24 mouse cellular contexts compared by ENCODE assay signal in genomic region chr10:107759624-107760023, GRCm38 (mm10). TPM values are rescaled to one million over a fixed set of nuclear protein-coding genes. Genes with fewer than 3 reads are reported as not detected.
DNase-seq lines count a peak whose midpoint lies in the region; ATAC-seq and TF ChIP-seq lines count a peak whose summit lies in the region.
"Had no signal": no experiment of that assay in that cellular context is flagged by ENCODE, and none has a peak within 500 bp of the region (broad histone marks: within the 10 kb centered on the region; RNA-seq: fewer than 3 reads in every experiment).

No protein-coding gene starts in this region.

- TF ChIP-seq CTCF in brain, embryonic 14.5 days (IDR thresholded peaks at IDR 0.05; ENCODE audit: borderline replicate concordance, extremely low read depth, insufficient read depth, insufficient read length) = no peak

- no peaks in the 10 kb centered on the region for H3K9me3 ChIP-seq in forebrain, embryonic 13.5 days (replicated peaks)
- no peaks in the 10 kb centered on the region for H3K9me3 ChIP-seq in forebrain, embryonic 11.5 days (ENCODE audit: control insufficient read depth, low read length)
- no peaks in the 10 kb centered on the region for H3K9me3 ChIP-seq in forebrain, embryonic 16.5 days (ENCODE audit: control insufficient read depth, low read length)
- H3K9me3 ChIP-seq in forebrain, embryonic 10.5 days = no peaks in the 10 kb centered on the region
- H3K9me3 ChIP-seq: embryonic facial prominence, embryonic 13.5 days; embryonic facial prominence, embryonic 15.5 days had no signal

- H3K4me2 ChIP-seq in forebrain, embryonic 13.5 days = no peak overlapping the region
- no peak overlapping the region for H3K4me2 ChIP-seq in forebrain, embryonic 11.5 days (ENCODE audit: low read depth, low read length, severe bottlenecking)
- no peak overlapping the region for H3K4me2 ChIP-seq in forebrain, embryonic 16.5 days (ENCODE audit: low read length)
- H3K4me2 ChIP-seq: embryonic facial prominence, embryonic 13.5 days; embryonic facial prominence, embryonic 15.5 days had no signal

- no peak overlapping the region for H3K4me3 ChIP-seq in forebrain, embryonic 13.5 days
- H3K4me3 ChIP-seq in forebrain, embryonic 11.5 days (ENCODE audit: low read depth, low read length) = no peak overlapping the region
- H3K4me3 ChIP-seq in forebrain, embryonic 16.5 days (replicated peaks; ENCODE audit: low read length) = no peak overlapping the region
- H3K4me3 ChIP-seq in forebrain, embryonic 10.5 days = no peak overlapping the region
- H3K4me3 ChIP-seq: embryonic facial prominence, embryonic 13.5 days; embryonic facial prominence, embryonic 15.5 days; erythroblast, embryonic 14.5 days had no signal

- H3K36me3 ChIP-seq in forebrain, embryonic 13.5 days (ENCODE audit: poor library complexity, severe bottlenecking) = no peaks in the 10 kb centered on the region
- no peaks in the 10 kb centered on the region for H3K36me3 ChIP-seq in forebrain, embryonic 11.5 days (ENCODE audit: control insufficient read depth, insufficient read depth, low read length)
- H3K36me3 ChIP-seq in forebrain, embryonic 16.5 days (ENCODE audit: control insufficient read depth, insufficient read depth) = no peaks in the 10 kb centered on the region
- no peaks in the 10 kb centered on the region for H3K36me3 ChIP-seq in forebrain, embryonic 10.5 days (replicated peaks)
- H3K36me3 ChIP-seq: embryonic facial prominence, embryonic 13.5 days; embryonic facial prominence, embryonic 15.5 days; G1E had no signal

- H3K9ac ChIP-seq in forebrain, embryonic 13.5 days = no peak overlapping the region
- no peak overlapping the region for H3K9ac ChIP-seq in forebrain, embryonic 11.5 days (ENCODE audit: low read length)
- H3K9ac ChIP-seq in forebrain, embryonic 16.5 days (replicated peaks; ENCODE audit: low read depth, low read length) = no peak overlapping the region
- H3K9ac ChIP-seq: embryonic facial prominence, embryonic 13.5 days; embryonic facial prominence, embryonic 15.5 days had no signal

- 67% methylated on average over 1 of the region's 1 CpGs for whole genome bisulfite sequencing in forebrain, embryonic 13.5 days
- 77% methylated on average over 1 of the region's 1 CpGs for WGBS in forebrain, embryonic 11.5 days
- 53% methylated on average over 1 of the region's 1 CpGs for WGBS in forebrain, embryonic 16.5 days
- WGBS in forebrain, embryonic 10.5 days = 74% methylated on average over 1 of the region's 1 CpGs

- no peak for DNase-seq in forebrain, embryonic 11.5 days (ENCODE audit: low spot score)
- no peak for DNase-seq in forebrain, embryonic 10.5 days (ENCODE audit: extremely low spot score, low spot score)
- DNase-seq in brain, embryonic 14.5 days (ENCODE audit: low read depth) = peak; percentile 20
- DNase-seq: adrenal gland, adult 8-10 months; adrenal gland, postnatal 14 days; adrenal gland, postnatal 36 days; B cell, adult 2 months; cerebellum, adult 11 months; cerebellum, adult 18-20 months; cerebellum, adult 8-10 months; cerebellum, adult 9-11 months; cerebellum, postnatal 14 days; cerebellum, postnatal 36 days; embryo, embryonic 11 days had no signal

- no peaks in the 10 kb centered on the region for H3K27me3 ChIP-seq in forebrain, embryonic 13.5 days
- no peaks in the 10 kb centered on the region for H3K27me3 ChIP-seq in forebrain, embryonic 11.5 days (ENCODE audit: control insufficient read depth, insufficient read depth, low read length)
- no peaks in the 10 kb centered on the region for H3K27me3 ChIP-seq in forebrain, embryonic 16.5 days (replicated peaks; ENCODE audit: control insufficient read depth, insufficient read depth, low read length)
- H3K27me3 ChIP-seq in forebrain, embryonic 10.5 days (ENCODE audit: poor library complexity, severe bottlenecking) = no peaks in the 10 kb centered on the region
- H3K27me3 ChIP-seq: CH12.LX; embryonic facial prominence, embryonic 13.5 days; embryonic facial prominence, embryonic 15.5 days had no signal

- no peaks in the 10 kb centered on the region for H3K4me1 ChIP-seq in forebrain, embryonic 13.5 days
- no peaks in the 10 kb centered on the region for H3K4me1 ChIP-seq in forebrain, embryonic 11.5 days (replicated peaks; ENCODE audit: control insufficient read depth, insufficient read depth, low read length)
- no peaks in the 10 kb centered on the region for H3K4me1 ChIP-seq in forebrain, embryonic 16.5 days (replicated peaks; ENCODE audit: control insufficient read depth, insufficient read depth, low read length)
- no peaks in the 10 kb centered on the region for H3K4me1 ChIP-seq in forebrain, embryonic 10.5 days
- H3K4me1 ChIP-seq: embryonic facial prominence, embryonic 13.5 days; embryonic facial prominence, embryonic 15.5 days had no signal

- peak; percentile 58; the same call in 1 of the 2 replicates for ATAC-seq in forebrain, embryonic 13.5 days
- ATAC-seq in forebrain, embryonic 11.5 days (replicated peaks; ENCODE audit: low FRiP score) = no peak
- peak; percentile 78 for ATAC-seq in forebrain, embryonic 16.5 days
- ATAC-seq: activated CD4-positive, CD25-positive, alpha-beta regulatory T cell, adult 4 months; CD4-positive, CD25-positive, alpha-beta regulatory T cell, adult 4 months; Patski had no signal

- no peak overlapping the region for H3K27ac ChIP-seq in forebrain, embryonic 13.5 days
- no peak overlapping the region for H3K27ac ChIP-seq in forebrain, embryonic 11.5 days (ENCODE audit: low read depth, low read length)
- H3K27ac ChIP-seq in forebrain, embryonic 16.5 days (ENCODE audit: low read length) = no peak overlapping the region
- no peak overlapping the region for H3K27ac ChIP-seq in forebrain, embryonic 10.5 days
- H3K27ac ChIP-seq: embryonic facial prominence, embryonic 13.5 days; embryonic facial prominence, embryonic 15.5 days had no signal

- no peak for TF ChIP-seq POLR2A in brain, embryonic 14.5 days (IDR thresholded peaks at IDR 0.05; ENCODE audit: borderline replicate concordance, extremely low read depth, insufficient read depth, insufficient read length, poor library complexity, severe bottlenecking)

RNA-seq across cellular contexts. Expression of gene Ptprq, which starts 39.8 kb away (rescaled TPM):
- 0.03 TPM in 1 of 2 replicates, not detected in the other for polyA plus RNA-seq in forebrain, embryonic 13.5 days (2015; fragmentation: Nextera tagmentation; extraction: Ambion mirVana)
- polyA plus RNA-seq in forebrain, embryonic 11.5 days (2014; fragmentation: Nextera tagmentation; extraction: Ambion mirVana) = not detected in 2 replicates
- 0.05 and 0.11 TPM in 2 replicates for polyA plus RNA-seq in forebrain, embryonic 16.5 days (2015; fragmentation: Nextera tagmentation; extraction: Ambion mirVana)
- 0.02 and 0.04 TPM in 2 replicates for polyA plus RNA-seq in forebrain, embryonic 10.5 days (2016; fragmentation: Nextera tagmentation; extraction: Ambion mirVana)
- 0.18 and 0.30 TPM in 2 replicates for polyA plus RNA-seq in brain, embryonic 14.5 days (2012; rRNA removed)
- polyA plus RNA-seq: activated CD4-positive, CD25-positive, alpha-beta regulatory T cell, adult 4 months; CD4-positive, CD25-positive, alpha-beta regulatory T cell, adult 4 months; erythroblast, embryonic 14.5 days; G1E had no signal
